Mouse (Mus musculus) midbrain, embryonic 16.5 days (tissue): ENCODE data around the gene Tnfrsf25. TPM values are rescaled to one million over a fixed set of nuclear protein-coding genes. Genes with fewer than 3 reads are reported as not detected.

ENCODE experiments used
- ATAC-seq: fragments of 200-750 bp; cut with Nextera tagmentation; 2 replicates; pipeline ENCODE4 v1.8.0; 2017; ENCODE audit warnings: moderate TSS enrichment
- H3K27ac ChIP-seq: fragments of 300-500 bp; sonication (generic); 2 replicates; pipeline ENCODE4 v1.5.1; 2014; ENCODE audit warnings: mild to moderate bottlenecking, low read length, mixed read lengths
- H3K27me3 ChIP-seq: fragments of 300-500 bp; sonication (generic); 2 replicates; pipeline ENCODE4 v1.6.1; 2014; ENCODE audit warnings: low read depth, low read length, mixed read lengths; ENCODE audit not compliant: control insufficient read depth, insufficient read depth
- H3K36me3 ChIP-seq: fragments of 300-500 bp; sonication (generic); 2 replicates; pipeline ENCODE4 v1.6.1; 2014; ENCODE audit warnings: mild to moderate bottlenecking, low read length, moderate library complexity, mixed read lengths; ENCODE audit not compliant: control insufficient read depth, insufficient read depth
- H3K4me1 ChIP-seq: fragments of 300-500 bp; sonication (generic); 2 replicates; pipeline ENCODE4 v1.6.1; 2014; ENCODE audit warnings: mild to moderate bottlenecking, low read length, mixed read lengths; ENCODE audit not compliant: control insufficient read depth, insufficient read depth
- H3K4me2 ChIP-seq: fragments of 300-500 bp; sonication (generic); 2 replicates; pipeline ENCODE4 v1.6.1; 2014; ENCODE audit warnings: mild to moderate bottlenecking, low read length, mixed read lengths
- H3K4me3 ChIP-seq: fragments of 300-500 bp; sonication (generic); 2 replicates; pipeline ENCODE4 v1.5.1; 2014; ENCODE audit warnings: low read depth, mild to moderate bottlenecking, low read length, moderate library complexity, mixed read lengths
- H3K9ac ChIP-seq: fragments of 300-500 bp; sonication (generic); 2 replicates; pipeline ENCODE4 v1.6.1; 2014; ENCODE audit warnings: low read depth, low read length, mixed read lengths
- H3K9me3 ChIP-seq: fragments of 300-500 bp; sonication (generic); replicated peaks from 2 replicates; pipeline ENCODE4 v1.6.1; 2014; ENCODE audit warnings: mild to moderate bottlenecking, low read length, mixed read lengths; ENCODE audit not compliant: control insufficient read depth, poor library complexity, severe bottlenecking
- WGBS: fragments of 180-500 bp; shearing (Covaris S2); extraction: QIAGEN DNeasy Blood & Tissue Kit; methylation state at CpG from one replicate; pipeline ENCODE4 v1.1.7; 2014; 5-methylcytosine and 5-hydroxymethylcytosine counted together
- polyA plus RNA-seq: library from polyadenylated mRNA; unstranded; fragments of >200 nt; fragmentation: Nextera tagmentation; extraction: Ambion mirVana; gene quantifications from 2 replicates; pipeline ENCODE4 v1.2.1, GENCODE M21; 2015

Gene Tnfrsf25
- polyA plus RNA-seq, 1 experiment from 2014 or later, result 0.83 TPM

DNA sequence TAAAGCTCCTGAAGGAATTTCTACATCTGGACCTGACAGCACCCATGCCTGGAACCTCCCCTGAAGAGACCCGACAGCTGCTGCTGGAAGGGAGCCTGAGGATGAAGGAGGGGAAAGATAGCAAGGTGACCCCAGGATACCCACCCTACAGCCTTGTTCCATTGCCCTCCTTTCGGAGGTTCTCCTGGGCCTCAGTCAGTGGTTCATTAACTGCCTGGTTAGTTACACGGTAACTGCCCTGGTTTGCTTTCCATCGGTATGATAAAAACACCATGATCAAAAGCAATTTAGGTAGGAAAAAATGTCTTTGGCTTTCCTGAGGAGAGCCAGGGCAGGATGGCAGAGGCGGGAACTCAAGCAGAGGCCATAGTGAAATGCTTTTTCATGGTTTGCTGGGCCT is 7.1 kb upstream of the Tnfrsf25 start:
- H3K4me3 ChIP-seq, result peak overlapping the region; percentile 31
- 80% methylated on average over 5 of the region's 5 CpGs for WGBS
- H3K4me1 ChIP-seq, result peaks cover 16% of the 10 kb centered on the region
- H3K4me2 ChIP-seq, result peak overlapping the region; percentile 56
- H3K36me3 ChIP-seq, result peaks cover 7% of the 10 kb centered on the region
- peaks cover 3% of the 10 kb centered on the region; the same call in 1 of the 2 replicates for H3K27me3 ChIP-seq
- peak overlapping the region; percentile 68; the same call in 1 of the 2 replicates for H3K27ac ChIP-seq
- H3K9me3 ChIP-seq, result no peaks in the 10 kb centered on the region
- H3K9ac ChIP-seq, result peak overlapping the region; percentile 53; the same call in 1 of the 2 replicates
- ATAC-seq, result peak; percentile 15; the same call in 1 of the 2 replicates

DNA sequence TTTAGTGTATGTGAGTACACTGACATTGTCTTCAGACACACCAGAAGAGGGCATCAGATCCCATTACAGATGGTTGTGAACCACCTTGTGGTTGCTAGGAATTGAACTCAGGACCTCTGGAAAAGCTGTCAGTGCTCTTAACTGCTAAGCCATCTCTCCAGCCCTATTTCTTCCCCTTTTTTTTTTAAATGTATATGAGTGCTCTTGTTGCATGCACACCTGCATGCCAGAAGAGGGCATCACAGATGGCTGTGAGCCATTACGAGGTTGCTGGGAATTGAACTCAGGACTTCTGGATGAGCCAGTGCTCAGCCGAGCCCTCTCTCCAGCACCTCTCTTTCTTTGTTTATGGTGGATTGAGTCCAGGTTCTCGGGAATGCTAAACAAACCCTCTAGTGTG is 6.2 kb upstream of the Tnfrsf25 start:
- ATAC-seq, result no peak
- WGBS, result 84% methylated on average over 3 of the region's 3 CpGs
- H3K9me3 ChIP-seq, result no peaks in the 10 kb centered on the region
- no peak overlapping the region for H3K9ac ChIP-seq
- H3K4me3 ChIP-seq, result no peak overlapping the region
- no peak overlapping the region for H3K4me2 ChIP-seq
- peaks cover 16% of the 10 kb centered on the region for H3K4me1 ChIP-seq
- H3K36me3 ChIP-seq, result peaks cover 12% of the 10 kb centered on the region
- H3K27me3 ChIP-seq, result peaks cover 11% of the 10 kb centered on the region; the same call in 1 of the 2 replicates
- no peak overlapping the region for H3K27ac ChIP-seq

GRCm38 (mm10) chr4:152110689-152111088 is 5.0 kb upstream of the Tnfrsf25 start:
- Histone ChIP-seq H3K27me3 (peaks cover 22% of the 10 kb centered on the region), H3K9me3 (no peaks in the 10 kb centered on the region), H3K4me1 (peaks cover 16% of the 10 kb centered on the region), H3K36me3 (peaks cover 12% of the 10 kb centered on the region), H3K9ac (no peak overlapping the region), H3K27ac (no peak overlapping the region), H3K4me2 (no peak overlapping the region), H3K4me3 (no peak overlapping the region)
- 87% methylated on average over 4 of the region's 4 CpGs for WGBS
- no peak for ATAC-seq

DNA sequence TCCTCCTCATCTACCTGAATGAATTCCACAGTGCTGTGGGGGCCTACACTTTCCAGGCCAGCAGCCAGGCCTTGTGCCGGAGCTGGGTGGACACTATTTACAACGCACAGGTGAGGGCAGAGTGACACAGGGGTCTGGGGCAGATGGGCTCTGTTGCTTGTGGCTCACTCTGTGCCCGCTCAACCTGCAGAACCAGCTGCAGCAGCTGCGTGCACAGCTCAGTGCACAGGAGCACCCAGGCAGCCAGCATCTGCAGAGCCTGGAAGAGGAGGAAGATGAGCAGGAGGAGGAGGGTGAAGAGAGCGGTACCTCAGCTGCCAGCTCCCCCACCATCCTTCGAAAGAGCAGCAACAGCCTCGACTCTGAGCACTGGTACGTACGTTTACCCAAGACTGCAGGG is 3.4 kb upstream of the Tnfrsf25 start:
- 65% methylated on average over 9 of the region's 9 CpGs for WGBS
- ATAC-seq, result no peak
- Histone ChIP-seq H3K4me1 (peaks cover 16% of the 10 kb centered on the region), H3K9ac (no peak overlapping the region), H3K36me3 (peaks cover 12% of the 10 kb centered on the region), H3K27ac (no peak overlapping the region), H3K4me2 (no peak overlapping the region), H3K4me3 (no peak overlapping the region), H3K9me3 (no peaks in the 10 kb centered on the region), H3K27me3 (peaks cover 36% of the 10 kb centered on the region)

- H3K36me3 ChIP-seq, result peaks cover 12% of the 10 kb centered on the region
- whole genome bisulfite sequencing, result 71% methylated on average over 16 of the region's 16 CpGs
- H3K9ac ChIP-seq, result no peak overlapping the region
- peaks cover 54% of the 10 kb centered on the region for H3K27me3 ChIP-seq
- no peak overlapping the region for H3K4me2 ChIP-seq
- no peak overlapping the region for H3K4me3 ChIP-seq
- H3K27ac ChIP-seq, result no peak overlapping the region
- no peak for ATAC-seq
- peaks cover 4% of the 10 kb centered on the region; the same call in 1 of the 2 replicates for H3K4me1 ChIP-seq
- H3K9me3 ChIP-seq, result no peaks in the 10 kb centered on the region
These were observed 1.7 kb upstream of the Tnfrsf25 start for GRCm38 (mm10) chr4:152114080-152114479.

DNA sequence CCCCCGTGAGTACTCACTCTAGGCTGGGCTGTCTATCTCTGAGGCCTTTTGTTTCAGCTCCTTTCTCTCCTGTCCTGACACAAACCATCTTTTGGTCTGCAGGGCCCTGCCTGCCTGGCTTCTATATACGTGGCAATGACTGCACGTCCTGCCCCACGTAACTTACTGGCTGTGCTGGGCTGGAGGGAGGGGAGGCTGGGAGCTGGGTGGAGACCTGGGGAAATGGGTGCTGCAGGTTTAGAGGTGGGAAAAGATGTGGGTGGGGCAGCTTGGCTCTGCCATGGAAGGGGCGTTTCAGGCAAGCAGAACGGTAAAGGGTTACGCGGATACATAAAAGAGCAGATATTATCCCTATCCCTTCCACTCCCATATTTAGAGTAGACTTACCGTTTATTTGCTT is 1.8 kb downstream of the Tnfrsf25 start:
- Histone ChIP-seq H3K4me3 (no peak overlapping the region), H3K36me3 (peaks cover 8% of the 10 kb centered on the region), H3K9ac (no peak overlapping the region), H3K9me3 (no peaks in the 10 kb centered on the region), H3K4me1 (peaks cover 10% of the 10 kb centered on the region; the same call in 1 of the 2 replicates), H3K4me2 (no peak overlapping the region), H3K27ac (no peak overlapping the region), H3K27me3 (peaks cover 62% of the 10 kb centered on the region)
- ATAC-seq, result no peak
- WGBS, result 65% methylated on average over 9 of the region's 9 CpGs

DNA sequence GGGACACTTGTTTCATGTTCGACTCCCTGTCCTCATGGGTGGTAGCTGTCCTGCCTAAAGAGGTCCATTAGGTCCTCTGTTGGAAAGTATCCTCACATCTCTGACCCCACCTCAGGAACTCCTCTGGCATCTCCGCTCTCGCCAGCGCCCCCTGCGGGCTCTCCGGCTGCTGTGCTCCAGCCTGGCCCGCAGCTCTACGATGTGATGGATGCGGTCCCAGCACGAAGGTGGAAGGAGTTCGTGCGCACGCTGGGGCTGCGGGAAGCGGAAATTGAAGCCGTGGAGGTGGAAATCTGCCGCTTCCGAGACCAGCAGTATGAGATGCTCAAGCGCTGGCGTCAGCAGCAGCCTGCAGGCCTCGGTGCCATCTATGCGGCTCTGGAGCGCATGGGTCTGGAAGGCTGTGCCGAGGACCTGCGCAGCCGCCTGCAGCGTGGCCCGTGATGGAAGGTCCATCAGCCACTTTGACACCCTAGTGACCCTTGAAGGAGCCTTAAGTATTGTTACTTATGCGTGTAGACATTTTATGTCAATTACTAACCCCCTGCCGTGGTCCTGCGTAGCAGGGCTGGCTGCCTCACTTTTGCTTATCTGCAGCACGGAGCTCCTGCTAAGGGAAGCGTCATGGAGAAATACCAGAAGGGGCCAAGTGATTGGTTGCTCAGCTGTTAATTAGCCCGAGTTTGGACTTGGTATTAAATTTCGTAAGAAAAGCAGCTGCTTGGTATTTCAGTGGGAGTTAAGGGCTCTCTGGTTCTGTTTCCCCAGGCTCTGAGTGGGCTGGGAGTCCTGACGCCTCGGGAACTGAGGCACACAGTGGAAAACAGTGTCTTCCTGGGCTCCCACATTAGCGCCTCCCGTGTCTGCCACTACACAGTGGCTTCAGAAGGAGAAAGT is 3.9 kb downstream of the Tnfrsf25 start:
- H3K4me3 ChIP-seq, result no peak overlapping the region
- ATAC-seq, result no peak

DNA sequence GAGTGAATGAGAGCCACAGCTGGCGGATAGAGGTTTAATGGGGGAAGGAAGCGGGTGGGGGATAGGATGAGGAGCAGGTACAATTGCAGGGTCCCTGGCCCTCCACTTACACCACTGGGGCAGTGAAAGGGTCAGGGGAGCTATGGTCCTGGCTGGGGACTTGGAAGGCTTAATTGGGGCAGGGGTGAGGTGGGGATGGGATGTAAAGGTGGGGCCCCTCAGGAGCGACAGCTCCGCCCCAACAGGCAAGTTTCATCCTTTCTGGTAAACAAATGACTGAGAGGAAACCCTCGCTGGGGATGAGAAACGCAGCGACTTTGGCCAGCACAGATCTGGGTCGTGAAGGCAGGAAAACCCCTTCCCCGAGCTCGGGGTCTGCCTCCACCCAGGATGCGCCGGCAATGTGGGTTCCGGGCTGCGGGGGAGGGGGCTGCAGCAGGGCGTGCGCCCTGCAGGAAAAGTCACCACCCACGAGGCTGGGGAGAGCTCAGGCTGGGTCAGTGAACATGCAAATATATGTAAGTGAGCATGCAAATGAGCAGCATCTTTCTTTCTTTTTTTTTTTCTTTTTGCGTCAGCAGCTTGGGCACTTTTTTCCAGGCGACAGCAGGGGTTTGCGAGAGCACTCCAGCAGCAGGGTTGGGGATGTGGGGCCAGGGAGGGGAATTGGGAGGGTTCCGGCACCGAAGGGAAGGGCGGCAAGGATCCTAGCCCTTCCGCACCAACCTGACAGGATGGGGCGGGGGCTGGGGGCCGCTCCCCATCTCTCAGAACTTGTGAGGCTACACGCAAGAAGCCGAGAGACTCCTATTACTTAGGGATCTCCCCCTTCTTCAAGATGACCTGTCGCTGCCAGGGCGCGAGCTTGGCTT is 4.8 kb downstream of the Tnfrsf25 start:
- H3K4me3 ChIP-seq, result no peak overlapping the region
- H3K4me2 ChIP-seq, result no peak overlapping the region
- no peak overlapping the region for H3K27ac ChIP-seq
- no peaks in the 10 kb centered on the region for H3K36me3 ChIP-seq
- no peak for ATAC-seq
- H3K9ac ChIP-seq, result no peak overlapping the region
- H3K4me1 ChIP-seq, result peaks cover 10% of the 10 kb centered on the region; the same call in 1 of the 2 replicates
- H3K9me3 ChIP-seq, result no peaks in the 10 kb centered on the region
- 3% methylated on average over 31 of the region's 31 CpGs for WGBS
- peaks cover 68% of the 10 kb centered on the region for H3K27me3 ChIP-seq

More for the DNA sequence above, 3.9 kb downstream of the Tnfrsf25 start:
- no peaks in the 10 kb centered on the region for H3K9me3 ChIP-seq
- H3K27ac ChIP-seq, result no peak overlapping the region
- peaks cover 68% of the 10 kb centered on the region for H3K27me3 ChIP-seq
- WGBS, result 3% methylated on average over 39 of the region's 39 CpGs
- H3K4me2 ChIP-seq, result peak overlapping the region; percentile 21
- no peaks in the 10 kb centered on the region for H3K36me3 ChIP-seq
- H3K4me1 ChIP-seq, result peaks cover 10% of the 10 kb centered on the region; the same call in 1 of the 2 replicates
- no peak overlapping the region for H3K9ac ChIP-seq
